Mouse (Mus musculus): ENCODE results near the gene Tagln. TPM values are rescaled to one million over a fixed set of nuclear protein-coding genes. Genes with fewer than 3 reads are reported as not detected.

The Tagln gene
- total RNA-seq, 2 experiments from 2014 or later: 9.6 to 11.8 TPM

GRCm38 (mm10) chr9:45958851-45959250 lies 23.0 kb upstream of the Tagln start:
- no peak overlapping the region for H3K4me3 ChIP-seq
- H3K27ac ChIP-seq: peak overlapping the region; percentile 13; the same call in 1 of the 2 replicates
- DNase-seq (ENCODE audit: extremely low spot score in 1 of 2, low spot score in 2 of 2): no peak
- intact Hi-C loops (cut with DNase I): no loop called here
- TF ChIP-seq CTCF (IDR thresholded peaks at IDR 0.05): no peak

- no peak overlapping the region for H3K4me3 ChIP-seq
- peak overlapping the region; percentile 13; the same call in 1 of the 2 replicates for H3K27ac ChIP-seq
- intact Hi-C loops (cut with DNase I): no loop called here
Observed at GRCm38 (mm10) chr9:45958023-45958670, 22.3 kb upstream of the Tagln start.

GRCm38 (mm10) chr9:45955107-45955963 lies 19.5 kb upstream of the Tagln start, which contains the start of gene Sidt2:
Sidt2 (minus strand) TSS chr9:45955258.
- peak; percentile 89 for DNase-seq (ENCODE audit: extremely low spot score in 1 of 2, low spot score in 2 of 2)
- peak; percentile 3; the same call in 1 of the 2 replicates for TF ChIP-seq CTCF (IDR thresholded peaks at IDR 0.05)
- peak within 1 kb of the TSS; percentile 92 for H3K4me3 ChIP-seq
- intact Hi-C loops (cut with DNase I): loop anchor here (2.0 kb wide), 2 partner anchors 19 to 49 kb away; partner anchors contain the start of genes Pcsk7, Rnf214 and Tagln
- H3K27ac ChIP-seq: peak within 1 kb of the TSS; percentile 97

More at GRCm38 (mm10) chr9:45958023-45958670, 22.3 kb upstream of the Tagln start:
- no peak for TF ChIP-seq CTCF (IDR thresholded peaks at IDR 0.05)
- no peak for DNase-seq (ENCODE audit: extremely low spot score in 1 of 2, low spot score in 2 of 2)

- peak overlapping the region; percentile 97 for H3K27ac ChIP-seq
- TF ChIP-seq CTCF (IDR thresholded peaks at IDR 0.05): no peak
- intact Hi-C loops (cut with DNase I): loop anchor here (2.0 kb wide), 2 partner anchors 18 to 48 kb away; partner anchors contain the start of genes Pcsk7, Rnf214 and Tagln
- H3K4me3 ChIP-seq: peak overlapping the region; percentile 92
- peak; percentile 46 to 48 for DNase-seq (ENCODE audit: extremely low spot score in 1 of 2, low spot score in 2 of 2)
Observed at GRCm38 (mm10) chr9:45954294-45955106, 18.6 kb upstream of the Tagln start.

GRCm38 (mm10) chr9:45953511-45954293 lies 17.8 kb upstream of the Tagln start:
- TF ChIP-seq CTCF (IDR thresholded peaks at IDR 0.05): no peak
- H3K27ac ChIP-seq: peak overlapping the region; percentile 97
- intact Hi-C loops (cut with DNase I): loop anchor here (2.0 kb wide), 2 partner anchors 17 to 47 kb away; partner anchors contain the start of genes Pcsk7, Rnf214 and Tagln

GRCm38 (mm10) chr9:45952890-45953289 lies 17.0 kb upstream of the Tagln start:
- H3K4me3 ChIP-seq: no peak overlapping the region; the same call in 1 of the 2 replicates
- intact Hi-C loops (cut with DNase I): no loop called here
- TF ChIP-seq CTCF (IDR thresholded peaks at IDR 0.05): no peak

More at GRCm38 (mm10) chr9:45953511-45954293, 17.8 kb upstream of the Tagln start:
- peak overlapping the region; percentile 92 for H3K4me3 ChIP-seq
- DNase-seq (ENCODE audit: extremely low spot score in 1 of 2, low spot score in 2 of 2): no peak

GRCm38 (mm10) chr9:45952057-45952456 lies 16.2 kb upstream of the Tagln start:
- no peak for TF ChIP-seq CTCF (IDR thresholded peaks at IDR 0.05)
- intact Hi-C loops (cut with DNase I): no loop called here
- Histone ChIP-seq H3K27ac (no peak overlapping the region), H3K4me3 (no peak overlapping the region)
- no peak for DNase-seq (ENCODE audit: extremely low spot score in 1 of 2, low spot score in 2 of 2)

More at GRCm38 (mm10) chr9:45952890-45953289, 17.0 kb upstream of the Tagln start:
- no peak overlapping the region for H3K27ac ChIP-seq
- DNase-seq (ENCODE audit: extremely low spot score in 1 of 2, low spot score in 2 of 2): no peak

GRCm38 (mm10) chr9:45946872-45947183 lies 11.0 kb upstream of the Tagln start:
- TF ChIP-seq CTCF (IDR thresholded peaks at IDR 0.05): no peak
- H3K27ac ChIP-seq: no peak overlapping the region
- intact Hi-C loops (cut with DNase I): no loop called here

GRCm38 (mm10) chr9:45946182-45946871 lies 10.5 kb upstream of the Tagln start:
- H3K27ac ChIP-seq: no peak overlapping the region
- intact Hi-C loops (cut with DNase I): no loop called here
- DNase-seq (ENCODE audit: extremely low spot score in 1 of 2, low spot score in 2 of 2): no peak

More at GRCm38 (mm10) chr9:45946872-45947183, 11.0 kb upstream of the Tagln start:
- DNase-seq (ENCODE audit: extremely low spot score in 1 of 2, low spot score in 2 of 2): no peak
- no peak overlapping the region for H3K4me3 ChIP-seq

GRCm38 (mm10) chr9:45945721-45946120 lies 9.9 kb upstream of the Tagln start:
- no peak overlapping the region for H3K4me3 ChIP-seq
- no peak overlapping the region for H3K27ac ChIP-seq
- no peak for TF ChIP-seq CTCF (IDR thresholded peaks at IDR 0.05)
- intact Hi-C loops (cut with DNase I): no loop called here
- no peak for DNase-seq (ENCODE audit: extremely low spot score in 1 of 2, low spot score in 2 of 2)

More at GRCm38 (mm10) chr9:45946182-45946871, 10.5 kb upstream of the Tagln start:
- TF ChIP-seq CTCF (IDR thresholded peaks at IDR 0.05): no peak
- no peak overlapping the region for H3K4me3 ChIP-seq

Data from left cerebral cortex, adult 2 months (tissue).